Mouse (Mus musculus) lung, adult 2 months (tissue): ENCODE measurements around the gene Clca3a1. TPM values are rescaled to one million over a fixed set of nuclear protein-coding genes. Genes with fewer than 3 reads are reported as not detected.

Experiments used
- DNase-seq: peaks from one replicate; pipeline ENCODE4 v3.0.0; 2022
- H3K4me1 ChIP-seq: fragments of 200-500 bp; 2 replicates; pipeline ENCODE4 v1.6.1; 2011; ENCODE audit warnings: low read length; ENCODE audit not compliant: control insufficient read depth, insufficient read depth
- H3K4me3 ChIP-seq: fragments of 200-500 bp; replicated peaks from 2 replicates; pipeline ENCODE3; 2011; ENCODE audit warnings: low read depth, mild to moderate bottlenecking, control low read depth, low read length; ENCODE audit errors: extremely low read depth
- CTCF ChIP-seq: fragments of 200-500 bp; IDR thresholded peaks from 2 replicates; pipeline ENCODE4 v1.5.1; 2011; ENCODE audit warnings: mild to moderate bottlenecking, low read length, control low read depth; ENCODE audit not compliant: insufficient read depth
- POLR2A ChIP-seq: fragments of 200-500 bp; IDR thresholded peaks from 2 replicates; pipeline ENCODE4 v1.6.1; 2011; ENCODE audit warnings: low read depth, mild to moderate bottlenecking, control low read depth, low read length, borderline replicate concordance; ENCODE audit errors: extremely low read depth
- WGBS: fragments of 180-500 bp; shearing (Covaris S2); methylation state at CpG from one replicate; pipeline ENCODE4 v1.1.7; 2018; 5-methylcytosine and 5-hydroxymethylcytosine counted together
- polyA plus RNA-seq: library from polyadenylated mRNA; depleted of rRNA; stranded (reverse); fragments of >200 nt; gene quantifications from 2 replicates; pipeline ENCODE4 v1.2.3, GENCODE M21; 2012

Clca3a1 gene
- polyA plus RNA-seq, 1 experiment: 0.63 TPM

GRCm38 (mm10) chr3:144719901-144720747 lies 40.7 kb downstream of the Clca3a1 start, which contains the start of gene Sh3glb1:
Gene Sh3glb1, minus strand, starts transcription at chr3:144720335.
- peak within 1 kb of the TSS; percentile 94 for H3K4me3 ChIP-seq
- WGBS: 1% methylated on average over 76 of the region's 98 CpGs
- peaks cover 16% of the 10 kb centered on the region for H3K4me1 ChIP-seq
- TF ChIP-seq CTCF: peak; percentile 77
- 0 out of 2 replicates have a peak, but pooled peaks have one; percentile 19 for TF ChIP-seq POLR2A
- DNase-seq: peak; percentile 99

GRCm38 (mm10) chr3:144719088-144719900 lies 41.5 kb downstream of the Clca3a1 start:
- 0% methylated on average over 28 of the region's 56 CpGs for WGBS
- no peak for TF ChIP-seq CTCF
- TF ChIP-seq POLR2A: 0 out of 2 replicates have a peak, but pooled peaks have one; percentile 43
- peaks cover 20% of the 10 kb centered on the region for H3K4me1 ChIP-seq
- peak; percentile 75 for DNase-seq
- peak overlapping the region; percentile 94 for H3K4me3 ChIP-seq

GRCm38 (mm10) chr3:144718706-144719087 lies 42.1 kb downstream of the Clca3a1 start:
- 1% methylated on average over 7 of the region's 7 CpGs for WGBS
- TF ChIP-seq POLR2A (no peak), CTCF (no peak)
- peak; percentile 39 for DNase-seq
- peaks cover 25% of the 10 kb centered on the region for H3K4me1 ChIP-seq
- peak overlapping the region; percentile 94 for H3K4me3 ChIP-seq

DNA sequence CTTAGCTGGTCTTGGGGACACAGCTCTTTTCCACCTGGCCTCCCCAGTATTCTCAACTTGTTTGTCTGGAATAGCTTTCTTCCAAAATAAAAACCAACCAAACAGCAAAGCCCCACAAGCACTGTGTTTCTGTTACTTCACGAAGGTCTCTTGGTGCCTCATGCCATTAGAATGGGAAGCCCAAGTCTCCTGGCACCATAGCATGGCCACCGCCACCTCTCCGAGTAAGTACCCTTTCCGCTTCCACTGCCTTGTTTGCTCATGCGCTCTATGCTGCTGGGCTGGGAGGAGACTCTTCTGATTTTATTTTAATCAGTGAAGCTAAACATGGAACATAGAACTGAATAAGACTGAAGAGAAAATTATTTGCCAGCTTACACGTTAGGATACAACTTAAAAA lies 42.9 kb downstream of the Clca3a1 start:
- Histone ChIP-seq H3K4me1 (peaks cover 29% of the 10 kb centered on the region), H3K4me3 (no peak overlapping the region)
- TF ChIP-seq POLR2A: no peak
- TF ChIP-seq CTCF: no peak
- DNase-seq: no peak
- WGBS: 36% methylated on average over 6 of the region's 6 CpGs

DNA sequence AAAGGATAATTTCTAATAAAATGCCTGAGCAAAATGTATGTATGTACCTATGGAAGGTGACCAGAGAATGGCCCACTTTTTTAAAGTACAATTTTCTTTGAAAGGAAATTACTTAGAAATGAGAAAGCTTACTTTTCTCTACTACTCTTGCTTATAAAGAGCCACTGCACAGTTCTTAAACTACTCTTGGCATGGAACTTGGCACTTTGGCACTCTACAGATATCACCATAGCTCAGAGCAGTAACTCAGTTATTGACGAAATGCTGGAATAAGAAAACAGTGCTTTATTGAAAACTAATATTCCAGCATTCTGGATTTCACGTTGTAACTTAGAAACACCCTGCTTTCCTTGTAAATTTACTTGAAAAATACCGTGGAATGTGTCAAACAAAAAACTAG lies 43.7 kb downstream of the Clca3a1 start:
- Histone ChIP-seq H3K4me3 (no peak overlapping the region), H3K4me1 (peaks cover 32% of the 10 kb centered on the region)
- no peak for TF ChIP-seq CTCF
- TF ChIP-seq POLR2A: no peak
- WGBS: 45% methylated on average over 3 of the region's 3 CpGs
- DNase-seq: no peak

DNA sequence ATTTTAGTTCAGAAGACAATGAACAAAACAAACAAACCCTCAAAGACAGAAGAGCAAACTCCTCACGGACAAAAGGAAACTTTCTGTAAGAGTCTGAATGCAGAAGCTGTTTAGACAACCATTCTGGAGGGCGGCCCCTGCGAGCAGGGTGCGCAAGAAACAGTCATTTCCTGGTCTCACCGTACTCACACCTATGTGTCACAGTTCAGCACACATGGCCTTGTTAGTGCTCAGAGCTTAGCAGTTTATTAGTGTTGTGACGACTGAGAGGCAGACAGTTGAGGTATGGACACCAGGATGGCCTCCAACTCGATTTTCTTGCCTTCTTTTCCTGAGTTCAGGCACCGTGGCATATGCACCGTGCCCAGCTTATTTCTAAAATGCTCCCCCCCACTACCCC lies 44.9 kb downstream of the Clca3a1 start:
- no peak overlapping the region for H3K4me3 ChIP-seq
- TF ChIP-seq POLR2A (no peak), CTCF (no peak)
- DNase-seq: no peak
- WGBS: 19% methylated on average over 9 of the region's 9 CpGs
- peaks cover 32% of the 10 kb centered on the region for H3K4me1 ChIP-seq

DNA sequence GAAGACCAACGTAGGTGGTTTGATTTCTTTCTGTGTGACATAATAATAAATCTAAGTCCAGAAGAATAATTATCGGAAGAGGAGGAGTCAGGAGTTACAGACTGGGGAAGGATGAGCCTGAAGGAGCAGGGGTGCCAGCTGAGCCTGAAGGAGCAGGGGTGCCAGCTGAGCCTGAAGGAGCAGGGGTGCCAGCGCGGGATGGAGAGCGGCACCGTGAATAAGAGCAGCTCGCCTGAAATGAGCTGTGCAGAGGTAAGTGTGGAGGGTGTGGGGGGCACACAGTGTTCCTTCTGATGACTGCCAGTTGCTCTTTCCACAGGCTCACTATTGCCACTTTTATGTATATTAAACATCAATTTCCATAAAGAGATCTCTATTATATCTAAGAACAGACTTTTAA lies 45.7 kb downstream of the Clca3a1 start:
- H3K4me3 ChIP-seq: no peak overlapping the region
- DNase-seq: no peak
- 44% methylated on average over 7 of the region's 7 CpGs for WGBS

DNA sequence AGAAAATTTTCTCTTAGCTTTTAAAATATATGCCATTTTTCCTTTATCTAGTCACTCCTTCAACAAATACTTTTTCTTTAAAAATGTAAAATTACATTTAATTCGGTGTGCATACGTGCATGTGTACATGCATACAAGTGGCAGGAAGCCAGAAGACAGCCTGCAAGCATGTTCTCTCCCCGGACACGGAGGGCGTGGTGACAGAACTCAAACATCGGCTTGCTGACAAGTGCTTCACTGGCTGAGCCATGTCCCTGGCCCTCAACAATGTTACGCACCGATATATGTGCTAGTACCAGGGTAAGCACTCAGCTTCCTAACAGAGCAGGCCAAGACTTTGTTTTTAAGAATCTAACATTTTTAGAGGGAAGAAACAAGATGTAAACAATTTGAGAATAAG lies 46.2 kb downstream of the Clca3a1 start:
- no peak for DNase-seq
- Histone ChIP-seq H3K4me3 (no peak overlapping the region), H3K4me1 (peaks cover 32% of the 10 kb centered on the region)
- 15% methylated on average over 8 of the region's 8 CpGs for WGBS
- no peak for TF ChIP-seq CTCF
- TF ChIP-seq POLR2A: no peak

More for the DNA sequence above, 45.7 kb downstream of the Clca3a1 start:
- peaks cover 32% of the 10 kb centered on the region for H3K4me1 ChIP-seq
- no peak for TF ChIP-seq CTCF
- TF ChIP-seq POLR2A: no peak

GRCm38 (mm10) chr3:144714126-144714525 lies 46.7 kb downstream of the Clca3a1 start:
- Histone ChIP-seq H3K4me1 (peaks cover 32% of the 10 kb centered on the region), H3K4me3 (no peak overlapping the region)
- peak; percentile 38 for DNase-seq
- 30% methylated on average over 7 of the region's 7 CpGs for WGBS
- TF ChIP-seq POLR2A: no peak
